Mouse (Mus musculus) layer of hippocampus, adult 2 months (tissue): ENCODE measurements at regions not wholly inside any gene's neighbourhood (a gene's known extent, or its start where the extent isn't known, plus 50 kb on each side); places are given as distances from the start of the nearest gene placed in this dataset.
A peak's percentile ranks its signal among the peaks of the same experiment; 100 is the strongest.

Source experiments
- DNase-seq, 2 experiments: peaks; one replicate each; pipeline ENCODE4 v3.0.0; 2022; ENCODE audit warnings: low spot score in 2 of 2
- H3K27ac ChIP-seq: fragments of 200-600 bp; 2 replicates; pipeline ENCODE4 v1.8.1; 2022
- H3K4me3 ChIP-seq: fragments of 200-600 bp; 2 replicates; pipeline ENCODE4 v1.8.1; 2022; ENCODE audit warnings: mild to moderate bottlenecking
- CTCF ChIP-seq: fragments of 200-600 bp; conservative IDR thresholded peaks from 2 replicates; pipeline ENCODE4 v1.8.1; 2022; ENCODE audit warnings: antibody characterized with exemption, mild to moderate bottlenecking, moderate library complexity

DNA sequence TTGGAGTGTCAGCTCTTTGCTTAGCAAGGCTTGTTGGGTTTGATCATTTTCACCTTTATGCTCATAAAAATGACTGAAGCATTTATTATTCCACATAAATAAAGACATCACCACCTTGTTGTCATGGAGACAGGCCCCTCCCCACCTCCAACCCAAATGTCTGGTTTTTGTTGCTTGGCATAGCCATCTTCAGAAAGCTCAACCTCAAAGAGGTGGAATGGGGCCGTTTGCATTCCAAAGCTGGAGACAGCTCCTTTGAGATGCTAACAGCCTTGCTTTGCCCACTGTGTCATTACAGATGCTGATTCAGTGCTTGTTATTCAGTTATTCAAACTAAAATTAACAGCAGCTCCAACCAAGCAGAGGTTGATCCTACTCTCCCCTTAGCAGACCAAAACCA is 51.9 kb upstream of the Lgalsl start:
- Histone ChIP-seq H3K27ac (no peak overlapping the region), H3K4me3 (no peak overlapping the region)
- no peak for TF ChIP-seq CTCF
- DNase-seq, result no peak

DNA sequence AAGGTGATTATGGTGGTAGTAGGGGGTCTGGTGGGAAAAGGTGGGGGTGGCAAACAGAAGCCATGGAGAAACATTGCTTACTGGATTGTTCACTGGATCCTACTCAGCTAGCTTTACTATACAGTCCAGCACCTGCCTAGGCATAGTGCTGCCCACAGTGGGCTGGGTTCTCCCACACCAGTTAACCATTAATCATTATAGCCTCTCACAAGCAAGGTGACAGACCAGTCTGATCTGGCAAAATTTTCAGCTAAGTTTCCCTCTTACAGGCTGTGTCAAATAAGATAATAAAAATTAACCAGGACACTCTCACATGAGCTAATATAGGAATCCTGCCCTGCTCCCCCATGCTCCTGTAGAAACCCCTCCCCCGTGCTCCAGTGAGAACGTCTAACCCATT is 53.1 kb upstream of the Lgalsl start:
- no peak for DNase-seq
- Histone ChIP-seq H3K4me3 (no peak overlapping the region), H3K27ac (no peak overlapping the region)
- no peak for TF ChIP-seq CTCF

- DNase-seq, result no peak
- Histone ChIP-seq H3K27ac (no peak overlapping the region), H3K4me3 (no peak overlapping the region)
- no peak for TF ChIP-seq CTCF
These were observed 56.2 kb upstream of the Lgalsl start for GRCm38 (mm10) chr11:20887044-20887443.

- no peak overlapping the region for H3K4me3 ChIP-seq
- DNase-seq, result no peak
- H3K27ac ChIP-seq, result no peak overlapping the region
- peak; percentile 60 for TF ChIP-seq CTCF
These were observed 59.6 kb upstream of the Lgalsl start for GRCm38 (mm10) chr11:20890479-20890878.

DNA sequence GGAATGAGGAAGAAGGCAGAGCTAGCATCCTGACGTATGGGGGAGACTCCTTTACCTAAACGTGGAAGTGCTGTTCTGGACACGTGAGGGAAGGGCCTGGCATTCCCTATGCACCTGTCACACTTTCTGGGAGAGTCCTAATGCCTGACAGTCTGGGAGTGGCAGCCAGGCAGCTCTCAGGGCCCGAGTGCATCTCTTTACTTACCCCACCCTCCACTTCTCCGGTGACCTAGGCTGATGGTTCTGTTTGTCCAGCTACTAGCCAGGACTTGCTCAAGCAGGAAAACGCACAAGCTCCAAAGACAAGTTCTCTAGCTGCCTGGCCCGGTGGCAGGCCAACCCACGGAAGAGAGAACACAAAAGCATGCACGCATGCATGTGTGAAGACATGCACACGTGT is 60.9 kb upstream of the Lgalsl start:
- no peak for TF ChIP-seq CTCF
- no peak overlapping the region for H3K27ac ChIP-seq
- DNase-seq, result no peak
- H3K4me3 ChIP-seq, result no peak overlapping the region

DNA sequence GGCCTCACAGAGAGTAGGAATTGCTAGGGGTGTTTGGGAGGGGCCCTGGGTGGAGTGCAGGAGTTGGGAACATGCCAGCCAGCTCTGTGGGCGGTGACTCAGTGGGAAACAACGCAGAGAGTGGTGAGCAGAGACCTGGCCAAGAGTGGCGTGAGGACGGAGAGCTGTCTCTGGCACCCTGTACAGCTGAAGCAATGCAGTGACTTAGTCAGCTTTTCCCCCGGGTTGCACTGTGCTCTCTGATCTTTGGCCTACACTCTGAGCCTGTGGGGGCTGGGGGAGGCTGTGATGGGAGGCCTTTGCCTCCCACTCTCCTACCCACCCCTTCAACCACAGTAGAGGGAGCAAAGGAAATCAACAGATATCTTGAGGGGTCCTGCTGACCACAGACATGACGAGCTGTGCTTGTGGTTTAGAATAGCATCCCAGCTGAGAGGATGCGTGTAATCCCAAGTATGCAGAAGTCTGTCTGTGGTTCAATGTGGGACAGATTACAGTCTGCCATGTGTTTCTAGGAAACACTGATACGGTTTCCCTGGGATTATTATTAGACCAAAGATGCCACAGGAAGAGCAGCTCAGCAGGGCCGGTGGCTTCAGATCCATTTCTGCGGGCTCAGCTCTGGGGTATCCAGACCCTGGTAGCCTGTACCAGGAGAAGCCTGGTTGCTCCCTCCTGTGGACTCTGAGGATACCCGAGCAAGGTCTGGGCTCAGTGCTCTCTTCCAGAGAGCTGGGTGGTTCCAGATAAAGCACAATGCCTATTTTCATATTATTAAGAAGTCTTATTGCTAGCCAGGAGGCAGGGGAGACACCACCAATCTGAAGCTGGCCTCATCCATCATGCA is 65.6 kb upstream of the Lgalsl start:
- H3K4me3 ChIP-seq, result no peak overlapping the region
- no peak for DNase-seq
- no peak overlapping the region for H3K27ac ChIP-seq
- peak; percentile 36; the same call in 1 of the 2 replicates for TF ChIP-seq CTCF

DNA sequence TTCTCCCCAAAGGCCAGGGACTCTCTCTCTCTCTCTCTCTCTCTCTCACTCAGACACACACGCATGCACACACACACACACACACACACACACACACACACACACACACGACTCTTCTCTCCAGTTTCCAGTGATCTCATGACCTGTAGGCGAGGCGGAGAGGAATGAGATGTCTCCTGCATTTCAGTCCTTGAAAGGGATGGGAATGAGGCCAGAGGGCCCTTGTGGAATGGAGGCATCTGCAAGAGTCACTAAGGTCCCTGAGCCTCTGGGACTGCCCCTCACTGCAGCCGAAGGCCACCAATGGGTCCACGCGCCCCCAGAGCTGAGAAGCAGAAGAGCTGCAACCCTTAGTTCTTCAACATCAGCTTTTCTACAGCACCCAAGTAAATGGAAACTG is 66.6 kb upstream of the Lgalsl start:
- no peak for DNase-seq
- H3K4me3 ChIP-seq, result no peak overlapping the region
- no peak overlapping the region for H3K27ac ChIP-seq
- no peak for TF ChIP-seq CTCF

DNA sequence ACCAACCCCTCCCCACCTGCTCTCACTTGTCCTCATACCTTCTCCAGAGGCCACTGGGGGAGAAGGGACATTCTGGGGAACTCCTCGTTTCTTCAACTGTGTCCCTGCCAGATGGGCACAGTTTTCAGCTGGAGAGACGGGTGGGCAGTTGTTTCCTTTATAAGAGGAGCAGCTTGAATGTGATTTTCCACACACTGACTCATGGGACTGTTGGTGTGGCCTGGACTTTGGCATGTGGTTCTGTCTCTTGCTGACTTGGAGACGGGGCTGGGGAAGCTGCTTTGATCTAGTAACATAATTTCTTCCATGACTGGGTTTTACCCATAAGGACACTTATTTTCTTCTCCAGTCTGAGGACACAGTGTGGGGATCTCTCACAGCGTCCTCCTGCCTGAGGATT is 67.7 kb upstream of the Lgalsl start:
- no peak for DNase-seq
- H3K4me3 ChIP-seq, result no peak overlapping the region
- no peak for TF ChIP-seq CTCF
- no peak overlapping the region for H3K27ac ChIP-seq

- Histone ChIP-seq H3K4me3 (no peak overlapping the region), H3K27ac (no peak overlapping the region)
- no peak for DNase-seq
- TF ChIP-seq CTCF, result no peak
These were observed 68.9 kb upstream of the Lgalsl start for GRCm38 (mm10) chr11:20899766-20900165.

- no peak for TF ChIP-seq CTCF
- DNase-seq, result no peak
- Histone ChIP-seq H3K27ac (no peak overlapping the region), H3K4me3 (no peak overlapping the region)
These were observed 71.1 kb upstream of the Lgalsl start for GRCm38 (mm10) chr11:20902001-20902400.

GRCm38 (mm10) chr11:20902910-20903309 is 72.1 kb upstream of the Lgalsl start:
- no peak for TF ChIP-seq CTCF
- DNase-seq, result no peak
- no peak overlapping the region for H3K27ac ChIP-seq
- no peak overlapping the region for H3K4me3 ChIP-seq

DNA sequence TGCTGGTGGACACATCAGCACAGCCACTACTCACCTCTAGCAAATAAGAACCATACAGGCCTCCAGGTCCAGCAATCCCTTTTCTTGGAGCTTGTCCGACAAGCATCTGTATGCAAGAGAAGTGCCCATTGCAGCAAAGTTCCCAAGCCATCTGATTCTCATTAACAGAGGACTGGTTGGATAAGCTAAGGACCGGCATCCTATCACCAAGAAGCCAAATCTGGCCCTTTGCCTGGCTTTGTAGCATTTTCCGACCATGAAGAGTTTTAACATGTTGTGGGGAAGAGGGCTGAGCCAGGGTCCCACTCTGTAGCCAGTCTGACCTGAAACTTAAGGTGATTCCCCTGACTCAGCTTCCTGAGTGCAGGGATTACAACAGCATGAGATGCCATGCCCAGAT is 77.1 kb upstream of the Lgalsl start:
- DNase-seq, result no peak
- TF ChIP-seq CTCF, result no peak
- Histone ChIP-seq H3K4me3 (no peak overlapping the region), H3K27ac (no peak overlapping the region)

- Histone ChIP-seq H3K4me3 (no peak overlapping the region), H3K27ac (no peak overlapping the region)
- no peak for DNase-seq
- no peak for TF ChIP-seq CTCF
These were observed 77.6 kb upstream of the Lgalsl start for GRCm38 (mm10) chr11:20908471-20908870.

GRCm38 (mm10) chr11:20913042-20913441 is 82.2 kb upstream of the Lgalsl start:
- no peak overlapping the region for H3K27ac ChIP-seq
- H3K4me3 ChIP-seq, result no peak overlapping the region
- TF ChIP-seq CTCF, result no peak
- DNase-seq, result no peak
